Mouse (Mus musculus): ENCODE measurements at regions not wholly inside any gene's neighbourhood (a gene's known extent, or its start where the extent isn't known, plus 50 kb on each side); places are given as distances from the start of the nearest gene placed in this dataset.

DNA sequence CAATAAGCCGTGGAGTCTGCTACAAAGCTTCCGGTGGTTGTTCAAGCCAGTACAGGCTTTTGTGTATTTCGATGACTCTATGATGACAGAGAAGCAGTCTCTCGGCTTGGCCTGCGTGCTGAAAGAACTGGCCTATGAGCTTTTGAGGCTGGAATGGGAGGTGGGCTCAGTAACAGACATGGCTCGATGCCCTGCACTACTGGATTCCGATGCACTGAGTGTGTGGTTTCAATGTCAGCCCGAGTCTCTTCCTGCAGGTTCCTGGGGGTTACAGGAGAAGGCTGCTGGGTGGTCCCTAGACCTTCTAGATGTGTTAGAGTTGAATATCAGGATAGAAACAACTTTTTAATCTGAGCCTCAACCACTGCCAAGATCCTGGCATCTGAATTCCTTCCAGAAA lies 53.2 kb downstream of the Gm815 start:
- no peak for DNase-seq (ENCODE audit: low spot score in 2 of 2)

DNA sequence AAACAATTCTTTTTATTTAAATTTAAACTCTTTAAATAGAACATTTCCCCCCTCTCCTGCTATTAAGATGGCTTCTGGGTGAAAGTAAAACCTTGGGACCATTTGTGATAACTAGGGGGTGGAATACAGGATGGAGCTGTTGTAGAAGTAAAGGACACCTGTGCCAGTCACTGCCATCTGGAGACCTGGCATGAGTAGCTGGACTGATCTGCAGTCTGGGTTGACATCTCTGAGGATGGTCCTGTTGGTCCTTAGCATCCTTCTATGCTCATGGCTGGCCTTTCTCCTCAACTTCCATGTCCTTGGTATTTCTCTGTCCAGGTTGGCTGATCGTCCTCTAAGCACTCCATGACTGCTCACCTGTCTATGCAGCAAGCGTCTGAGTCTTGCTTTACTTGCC lies 58.3 kb downstream of the Gm815 start:
- no peak for DNase-seq (ENCODE audit: low spot score in 2 of 2)

DNA sequence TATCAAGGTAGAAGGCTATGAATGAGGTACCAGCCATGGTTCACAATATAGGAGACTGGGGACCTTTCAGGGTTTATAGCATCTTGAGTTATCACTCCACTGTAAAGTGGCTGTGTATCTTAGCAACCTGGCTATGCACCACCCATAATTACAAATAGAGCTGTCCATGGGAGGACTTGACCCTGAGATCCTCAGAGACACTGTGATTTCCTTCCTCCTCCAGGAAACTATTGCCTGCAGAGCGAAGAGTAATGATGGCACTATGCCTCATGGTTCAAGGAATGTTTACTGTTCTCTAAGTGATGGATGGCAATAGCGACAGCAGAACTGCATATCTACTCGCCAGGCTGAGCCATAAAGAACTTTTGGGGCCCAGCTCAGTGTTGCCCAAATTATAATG lies 60.9 kb downstream of the Gm815 start:
- no peak for DNase-seq (ENCODE audit: low spot score in 2 of 2)

DNA sequence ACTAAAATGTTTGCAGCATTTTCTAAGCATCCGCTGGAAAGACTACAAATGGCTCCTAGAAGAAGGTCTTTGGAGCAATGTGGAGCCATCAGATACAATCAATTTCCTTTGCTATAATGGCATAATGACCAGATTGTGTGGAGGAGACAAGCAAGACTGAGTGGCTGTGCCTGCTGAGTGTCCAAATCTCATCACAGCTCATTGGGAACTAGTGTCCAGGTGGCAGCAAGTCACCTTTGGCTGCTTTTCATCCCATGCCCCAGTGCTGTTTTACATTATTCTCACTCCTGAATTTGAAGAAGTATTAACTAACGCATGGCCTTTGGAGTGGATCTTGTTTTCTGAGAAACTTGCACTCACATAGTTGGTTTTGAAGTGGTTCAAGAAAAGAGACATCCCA lies 62.8 kb downstream of the Gm815 start:
- DNase-seq (ENCODE audit: low spot score in 2 of 2) = no peak

DNA sequence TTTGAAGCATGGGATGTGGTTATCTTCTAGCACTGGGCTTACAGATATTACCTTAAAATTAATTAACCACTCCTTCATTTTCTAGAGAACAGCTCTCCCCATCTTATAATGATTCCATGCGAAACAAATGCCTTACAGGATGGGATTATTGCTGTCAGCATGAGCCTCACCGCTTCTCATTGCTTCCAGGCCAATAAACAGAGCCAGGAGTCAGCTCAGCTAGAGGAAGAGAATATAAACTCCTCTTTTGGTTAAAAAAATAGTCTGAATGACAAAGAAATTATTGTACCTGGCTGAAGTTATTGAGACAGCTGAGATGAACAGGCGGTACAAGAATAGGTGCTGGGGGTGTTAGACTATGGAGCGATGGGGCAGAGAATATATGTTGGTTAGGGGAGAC lies 63.5 kb downstream of the Gm815 start:
- no peak for DNase-seq (ENCODE audit: low spot score in 2 of 2)

DNA sequence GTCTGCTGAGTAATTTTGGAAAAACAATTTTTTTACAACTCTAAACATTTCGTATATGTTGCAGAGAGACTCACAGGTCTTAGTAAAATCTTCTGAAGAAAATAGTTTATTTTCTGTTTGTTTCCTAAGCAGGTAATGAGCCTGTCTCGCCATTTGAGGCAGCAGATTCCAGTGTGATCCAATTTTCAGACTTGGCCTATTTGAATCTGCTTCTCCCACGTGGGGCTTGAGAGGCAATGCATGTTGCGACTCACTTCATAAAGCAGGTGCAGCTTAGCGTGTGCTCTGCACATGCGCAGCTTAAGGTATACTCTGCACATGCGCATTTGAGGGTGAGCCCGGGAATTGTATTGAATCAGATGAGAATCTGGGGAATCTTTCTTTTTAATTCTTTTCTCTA lies 67.7 kb downstream of the Gm815 start:
- DNase-seq (ENCODE audit: low spot score in 2 of 2) = no peak

DNA sequence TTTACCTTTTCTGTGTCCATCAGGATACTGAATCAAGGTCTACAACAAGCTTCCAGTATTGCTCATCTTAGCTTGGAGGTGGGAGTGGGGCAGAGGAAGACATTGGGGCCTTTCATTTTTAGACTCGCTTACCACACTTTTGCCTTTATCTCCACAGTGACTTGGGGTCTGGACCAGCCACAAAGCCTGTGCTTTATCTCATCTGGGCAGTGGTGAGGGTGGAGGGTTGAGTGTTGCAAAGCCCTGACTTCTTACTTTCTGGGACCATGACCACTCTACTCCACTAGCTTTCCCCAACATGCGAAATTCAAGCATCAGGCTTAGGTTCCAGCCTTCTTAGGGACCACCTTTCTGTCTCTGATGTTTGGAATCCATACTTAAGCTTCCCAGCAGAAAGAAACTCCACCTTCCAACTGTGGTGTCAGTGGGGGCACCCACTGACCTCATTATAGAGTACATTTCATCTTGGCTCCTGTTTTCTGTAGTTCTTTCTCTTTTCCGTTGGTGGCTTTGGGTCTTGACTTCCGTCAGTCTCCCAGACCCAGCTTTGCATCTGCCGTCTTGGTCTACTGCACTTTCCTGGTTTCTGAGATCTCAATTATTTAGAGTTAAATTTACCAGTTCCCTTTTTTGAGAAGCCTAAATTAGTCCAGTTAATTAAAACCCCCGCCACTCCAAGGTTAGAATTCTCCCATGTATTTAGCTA lies 80.5 kb downstream of the Gm815 start:
- no peak for DNase-seq (ENCODE audit: low spot score in 2 of 2)

DNA sequence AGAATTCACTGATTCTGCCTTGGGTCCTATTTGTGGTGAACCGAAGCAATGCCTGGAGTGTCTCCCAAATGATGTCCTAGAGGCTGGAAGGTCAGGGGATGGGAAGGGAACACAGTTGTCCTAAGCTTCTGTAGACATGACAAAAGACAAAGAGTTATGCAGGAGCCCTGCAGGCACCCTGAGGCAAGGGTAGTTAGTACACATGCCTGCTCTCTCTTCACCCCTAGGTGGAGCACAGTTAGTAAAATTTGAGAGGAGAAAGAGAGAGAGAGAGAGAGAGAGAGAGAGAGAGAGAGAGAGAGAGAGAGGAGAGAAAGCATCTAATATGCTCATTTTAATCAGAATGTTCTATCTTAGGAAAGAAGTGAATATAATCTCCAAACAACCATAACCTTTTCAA lies 87.4 kb downstream of the Gm815 start:
- no peak for DNase-seq (ENCODE audit: low spot score in 2 of 2)

DNA sequence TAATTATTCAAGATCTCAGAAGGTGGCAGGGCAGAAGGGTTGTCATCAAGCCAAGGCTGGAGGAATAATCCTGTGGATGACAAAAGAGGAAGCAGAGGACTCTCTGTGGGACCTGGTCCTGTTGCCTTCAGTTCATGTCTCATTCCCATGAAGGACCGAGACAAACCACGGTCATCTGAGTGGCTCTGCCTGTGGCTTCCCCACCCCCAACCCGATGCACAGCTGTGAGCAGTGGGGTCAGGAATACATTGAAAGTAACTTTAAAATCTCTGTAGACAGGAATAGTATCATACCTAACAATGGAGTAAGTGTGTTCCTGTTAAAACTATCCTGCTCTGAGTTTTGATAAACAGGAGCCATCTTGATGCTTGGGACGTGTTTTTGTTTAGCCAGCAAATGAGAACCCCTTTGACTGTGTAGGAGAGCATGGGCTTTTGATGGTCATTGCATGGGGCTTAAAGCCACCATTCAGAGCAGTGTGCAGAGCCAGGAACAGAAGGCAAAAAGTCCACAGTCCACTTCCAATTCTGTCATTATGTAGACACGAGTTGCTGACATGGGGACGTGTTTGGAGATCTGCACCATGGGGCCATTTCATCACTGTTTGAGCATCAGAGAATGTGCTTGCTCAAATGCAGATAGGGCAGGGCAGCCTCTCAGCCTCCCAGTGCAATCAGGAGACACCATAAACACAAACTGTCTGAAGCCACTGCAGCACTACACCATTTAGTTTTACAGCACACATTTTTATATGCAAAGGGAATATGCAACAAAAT lies 88.3 kb downstream of the Gm815 start:
- DNase-seq (ENCODE audit: low spot score in 2 of 2) = no peak

DNA sequence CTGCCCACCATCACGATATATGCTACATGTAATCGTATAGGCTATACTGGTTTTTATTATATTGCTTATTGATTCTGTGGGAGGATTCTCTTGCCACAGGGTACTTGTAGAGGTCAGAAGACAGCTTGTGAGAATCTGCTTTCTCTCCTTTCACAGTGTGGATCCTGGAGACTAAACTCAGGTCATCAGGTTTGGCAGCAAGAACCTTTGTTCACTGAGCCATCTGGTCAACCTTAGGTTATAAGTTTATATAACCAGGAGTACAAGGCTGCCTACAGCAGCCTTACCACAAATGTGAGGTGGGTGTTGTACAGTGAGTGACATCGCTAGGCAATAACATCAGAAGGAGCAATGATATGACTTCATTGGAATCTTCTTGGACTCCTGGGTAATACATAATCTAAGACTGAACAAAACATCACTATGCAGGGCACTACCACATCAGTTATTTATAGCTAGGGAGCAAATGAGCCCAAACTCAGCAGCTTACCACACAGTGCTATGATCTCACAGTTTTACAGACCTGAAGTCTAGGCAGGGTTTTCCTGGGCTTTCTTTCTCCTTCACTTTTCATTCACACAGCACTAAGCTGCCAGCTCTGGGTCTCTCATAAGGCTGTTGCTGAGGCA lies 89.0 kb downstream of the Gm815 start:
- DNase-seq (ENCODE audit: low spot score in 2 of 2) = no peak

DNA sequence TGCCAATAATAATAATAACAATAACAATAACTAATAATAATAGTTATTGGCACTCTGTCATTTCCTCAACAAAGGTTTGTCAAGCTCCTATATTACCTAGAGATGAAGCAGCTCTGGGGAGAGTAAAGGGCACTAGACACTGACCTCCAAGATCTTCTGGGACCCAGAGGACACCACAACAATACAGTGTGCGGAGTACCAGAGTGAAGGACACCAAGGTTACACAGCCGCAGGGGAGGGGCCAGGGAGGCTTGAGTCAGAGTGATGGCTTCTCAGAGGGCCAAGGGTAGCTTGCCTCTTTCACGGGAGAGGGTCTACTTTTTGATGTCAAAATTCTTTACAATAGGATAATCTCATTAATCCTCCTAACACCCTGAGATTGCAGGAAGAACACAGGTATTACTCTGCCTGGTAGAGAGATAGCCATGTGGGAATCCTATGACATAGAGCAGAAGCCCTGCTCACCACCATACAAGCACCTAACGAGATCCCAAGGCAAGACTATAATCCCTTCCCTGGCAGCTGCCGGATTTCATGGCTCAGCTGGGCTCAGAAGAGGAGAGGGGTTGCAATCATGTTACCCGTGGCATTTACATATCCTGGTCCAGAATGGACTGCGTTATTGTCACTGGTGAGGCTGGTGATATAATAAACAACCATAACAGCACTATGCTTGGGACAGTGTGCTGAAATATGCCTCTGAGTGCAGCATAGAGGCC lies 91.1 kb downstream of the Gm815 start:
- DNase-seq (ENCODE audit: low spot score in 2 of 2) = no peak

DNA sequence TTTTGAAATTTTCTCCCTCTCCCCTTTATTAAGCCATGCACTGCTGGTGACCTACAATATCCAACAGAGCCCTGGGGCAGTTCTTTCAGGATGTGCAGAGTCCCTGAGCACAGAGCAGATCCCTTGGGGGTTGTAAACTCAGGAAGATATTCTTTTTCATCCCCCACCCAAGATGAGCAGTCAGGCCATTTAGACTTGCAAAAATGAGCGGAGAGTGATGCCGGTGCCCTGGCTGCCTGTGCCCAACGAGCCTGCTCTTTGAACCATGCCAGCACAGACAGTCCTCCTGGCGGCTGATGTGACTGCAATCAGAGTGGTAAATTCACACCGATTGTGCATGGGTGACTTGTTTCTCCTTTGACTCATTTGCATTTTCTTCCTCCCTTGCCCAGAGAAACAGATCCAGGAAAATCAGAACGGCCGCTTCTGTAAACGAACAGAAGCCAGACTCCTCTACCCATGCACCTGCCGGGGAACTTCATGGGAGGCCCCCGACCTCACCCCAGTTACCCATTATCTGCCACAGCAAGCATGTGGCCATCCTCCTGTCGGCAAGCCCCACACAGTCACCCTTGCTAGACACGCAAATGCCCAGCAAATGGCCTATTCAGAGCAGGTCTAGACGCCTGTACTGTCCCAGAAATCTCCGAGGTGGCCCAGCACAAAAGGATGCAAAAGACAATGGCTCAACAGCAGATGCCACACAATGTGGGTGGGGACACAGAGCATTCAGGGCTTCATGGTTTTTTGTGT lies 92.4 kb downstream of the Gm815 start:
- DNase-seq (ENCODE audit: low spot score in 2 of 2) = peak in 1 of 2 experiments; percentile 48

DNA sequence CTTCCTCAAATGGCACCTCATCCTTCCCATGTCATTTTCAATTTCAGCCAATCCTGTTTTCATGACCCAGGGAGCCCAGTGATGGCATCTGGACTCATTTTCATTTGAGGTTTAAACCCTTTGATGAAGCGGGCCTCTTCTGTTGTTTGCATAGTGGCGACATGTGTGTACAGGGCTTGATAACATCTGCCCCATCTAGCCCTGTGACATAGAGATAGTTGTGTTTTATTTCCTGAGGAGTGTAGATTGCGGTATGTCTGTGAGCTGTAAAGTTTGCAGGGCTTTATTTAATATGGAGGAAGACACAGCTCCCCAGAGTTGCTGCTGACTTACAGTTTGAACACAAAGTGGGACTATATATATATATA lies 92.9 kb downstream of the Gm815 start:
- DNase-seq (ENCODE audit: low spot score in 2 of 2) = no peak

DNA sequence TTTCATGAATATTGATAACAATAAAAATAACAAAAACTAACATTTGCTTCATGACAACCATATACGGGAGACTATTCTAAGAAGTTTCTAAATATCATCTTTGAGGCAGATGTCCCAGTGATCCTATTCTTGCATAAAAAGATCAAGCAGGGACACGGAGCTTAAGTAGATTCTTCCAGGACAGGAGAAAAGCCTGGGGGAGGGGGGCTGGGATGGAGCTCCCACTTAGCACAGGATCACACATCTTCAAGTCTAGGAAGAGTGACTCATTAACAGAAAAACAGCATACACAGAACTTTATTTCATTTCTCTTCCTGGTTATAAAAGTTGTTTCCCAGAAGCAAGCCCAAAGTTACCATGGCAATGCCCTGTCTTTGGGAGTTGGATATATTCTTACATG lies 93.6 kb downstream of the Gm815 start:
- no peak for DNase-seq (ENCODE audit: low spot score in 2 of 2)

DNA sequence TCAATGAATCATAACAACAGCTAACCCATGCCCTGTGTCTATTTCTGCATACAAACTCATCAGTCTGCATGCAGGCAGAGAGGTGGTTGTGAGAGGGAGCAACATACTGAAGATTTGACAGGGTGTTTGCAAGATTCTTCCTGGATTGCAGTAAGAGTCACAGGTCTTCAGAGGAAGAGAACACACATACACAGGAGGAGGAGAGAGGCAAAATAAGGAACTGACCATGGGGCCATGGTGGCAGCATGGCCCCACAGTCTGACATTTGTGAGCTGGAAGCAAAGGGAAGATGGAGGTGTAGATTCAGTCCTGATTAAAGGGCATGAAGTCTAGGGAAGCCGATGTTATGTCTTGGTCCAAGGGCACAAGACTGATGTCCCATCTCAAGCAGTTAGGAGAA lies 101.0 kb downstream of the Gm815 start:
- DNase-seq (ENCODE audit: low spot score in 2 of 2) = no peak

DNA sequence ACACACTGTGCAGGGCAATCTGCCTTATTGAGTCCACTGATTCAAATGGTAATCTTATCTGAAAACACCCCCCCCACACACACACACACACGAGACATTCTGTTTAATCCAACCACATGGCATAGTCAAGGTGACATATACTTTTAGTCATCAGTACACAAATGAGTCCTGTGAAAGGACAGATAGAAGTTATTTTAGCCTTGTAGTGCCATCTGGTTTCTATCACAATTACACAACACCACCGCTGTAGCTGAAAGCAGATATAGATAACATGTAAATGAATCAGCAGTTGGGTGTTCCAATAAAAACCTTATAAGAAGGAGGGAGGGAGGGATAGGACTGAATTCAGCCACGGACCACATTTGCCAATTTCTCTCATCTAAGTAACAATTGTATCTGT lies 101.5 kb downstream of the Gm815 start:
- no peak for DNase-seq (ENCODE audit: low spot score in 2 of 2)

DNA sequence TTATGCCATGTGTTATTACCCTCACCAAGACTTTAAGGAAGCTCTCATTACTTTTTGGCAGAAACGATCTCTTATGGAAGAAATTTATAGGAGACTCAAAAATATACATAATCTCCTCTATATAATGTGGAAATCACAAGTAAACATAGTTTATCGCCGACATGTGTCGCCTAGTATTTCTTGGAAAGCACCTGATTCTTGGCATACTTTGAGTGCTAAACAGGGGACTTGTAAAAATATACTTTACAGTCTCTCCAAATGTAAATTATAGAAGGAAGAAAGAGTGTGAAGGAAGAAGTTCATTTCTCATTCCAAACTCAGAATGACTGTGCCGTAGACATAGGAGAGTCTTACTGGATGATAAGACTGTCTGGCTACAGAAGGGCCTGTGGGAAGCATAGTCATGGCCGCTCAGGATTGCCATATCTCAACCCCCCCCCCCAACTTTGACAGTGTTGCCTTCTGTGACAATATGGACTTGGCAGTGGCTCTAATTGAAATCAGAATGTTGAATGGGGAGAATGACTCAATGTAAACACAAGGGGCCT lies 102.3 kb downstream of the Gm815 start:
- no peak for DNase-seq (ENCODE audit: low spot score in 2 of 2)

DNA sequence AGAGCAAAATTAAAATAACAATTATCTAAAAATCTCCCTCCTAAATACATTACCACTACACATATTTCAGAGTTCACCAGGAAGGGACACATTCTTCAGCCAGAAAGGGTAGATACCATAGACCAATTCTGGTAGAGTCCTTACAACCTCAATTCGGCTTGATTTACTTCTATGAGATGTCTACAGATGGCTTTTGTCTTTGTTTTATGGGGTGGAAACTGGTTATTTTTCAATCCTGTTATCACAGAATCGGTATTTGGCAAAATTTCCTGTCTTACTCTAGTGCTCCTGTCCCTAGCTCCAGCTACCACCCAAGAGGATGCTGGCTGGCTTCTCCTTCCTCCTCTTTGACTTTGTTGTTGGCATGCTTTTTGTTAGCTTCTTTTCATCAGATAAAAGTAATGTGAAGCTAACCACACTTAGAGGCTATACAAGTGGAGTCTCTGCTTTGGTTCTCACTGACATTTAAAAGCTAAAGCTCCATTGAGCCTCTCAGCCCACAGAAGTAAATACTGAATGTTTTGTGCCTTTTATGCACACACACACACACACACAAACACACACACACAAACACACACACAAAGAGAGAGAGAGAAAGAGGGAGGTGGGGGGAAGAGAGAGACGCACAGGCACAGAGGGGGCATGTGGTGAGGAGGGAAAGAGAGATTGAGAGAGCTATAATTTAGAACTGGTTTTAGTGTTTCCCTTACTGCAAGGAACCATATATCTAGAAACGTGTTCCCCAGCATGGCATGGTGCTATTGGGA lies 109.1 kb downstream of the Gm815 start:
- no peak for DNase-seq (ENCODE audit: low spot score in 2 of 2)

DNA sequence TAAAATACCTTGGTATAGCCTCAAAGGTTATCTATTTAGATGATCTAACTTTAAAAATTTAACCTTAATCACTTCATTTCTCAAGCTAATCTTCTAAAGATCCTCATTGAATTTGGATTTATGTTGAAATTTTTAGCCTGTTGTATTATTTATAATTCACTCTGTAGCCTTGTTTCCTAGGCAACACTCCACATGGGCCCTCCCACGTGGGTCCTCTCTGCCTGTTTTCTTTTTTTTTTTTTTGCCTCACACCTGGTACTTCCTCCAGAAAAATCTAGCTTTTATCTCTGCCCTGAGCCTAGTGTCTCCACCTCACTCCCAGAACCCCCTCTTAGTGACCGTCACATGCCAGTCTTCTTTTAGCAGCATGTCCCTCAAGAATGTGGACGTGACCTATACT lies 113.9 kb downstream of the Gm815 start:
- no peak for DNase-seq (ENCODE audit: low spot score in 2 of 2)

DNA sequence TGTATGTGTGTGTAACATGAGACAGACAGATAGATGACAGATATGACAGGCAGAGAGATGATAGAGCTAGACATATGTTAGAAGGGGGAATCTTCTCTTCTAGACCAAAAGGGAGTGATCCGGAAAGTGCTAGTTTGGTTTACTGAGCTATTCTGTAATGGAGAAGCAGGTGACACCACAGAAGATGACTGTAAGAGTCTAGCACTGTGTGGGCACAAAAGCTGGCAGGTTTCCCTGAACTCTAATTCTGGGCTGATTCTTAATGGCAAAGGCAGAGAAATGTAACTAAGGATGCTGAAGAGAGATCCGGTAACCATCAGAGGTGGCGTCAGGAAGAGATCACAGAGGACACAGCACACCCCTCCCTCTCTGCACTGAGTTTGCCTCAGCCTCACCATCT lies 136.2 kb downstream of the Gm815 start:
- no peak for DNase-seq (ENCODE audit: low spot score in 2 of 2)

DNA sequence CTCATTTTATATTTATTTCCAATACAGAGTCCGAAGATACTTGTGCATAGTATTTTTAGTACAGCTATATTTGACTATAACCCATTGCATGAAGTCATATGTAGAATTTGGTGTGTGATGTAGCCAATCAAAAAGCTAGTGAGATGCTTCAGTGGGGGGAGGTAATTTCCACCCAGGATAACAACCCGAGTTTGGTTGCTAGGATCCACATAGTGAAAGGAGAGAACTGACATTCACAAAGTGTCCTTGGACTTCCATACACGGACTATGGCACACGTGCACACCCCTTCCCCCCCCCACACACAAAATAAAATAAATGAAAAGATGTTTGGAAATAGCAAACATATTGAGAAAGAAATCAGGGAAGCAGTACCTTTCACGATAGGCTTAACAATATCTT lies 137.2 kb downstream of the Gm815 start:
- no peak for DNase-seq (ENCODE audit: low spot score in 2 of 2)

Data from cerebellum, postnatal 4 days (tissue).